Mouse (Mus musculus) heart, postnatal 4 days (tissue): ENCODE measurements at regions not wholly inside any gene's neighbourhood (a gene's known extent, or its start where the extent isn't known, plus 50 kb on each side); places are given as distances from the start of the nearest gene placed in this dataset.

Experiments
- microRNA-seq, 2 experiments: library from miRNA; unstranded; fragments of <30 nt; microRNA quantifications; one replicate each; pipeline ENCODE4 v1.2.0; 2021 to 2022

Small RNA genes lying in the stretch of these regions (microRNA-seq; reads per million reads assigned to microRNA genes)
- gene Gm23416: 0 reads per million in 2 experiments
